Mouse (Mus musculus): ENCODE data around the gene Bcas1. TPM values are rescaled to one million over a fixed set of nuclear protein-coding genes. Genes with fewer than 3 reads are reported as not detected.
A peak's percentile ranks its signal among the peaks of the same experiment; 100 is the strongest.

Gene Bcas1
- polyA plus RNA-seq, 1 experiment from 2014 or later, result 1.8 TPM

GRCm38 (mm10) chr2:170365271-170365670, 62.4 kb downstream of the Bcas1 start:
- no peaks in the 10 kb centered on the region for H3K27me3 ChIP-seq (ENCODE audit: low read depth, poor library complexity, severe bottlenecking)
- H3K4me3 ChIP-seq, result no peak overlapping the region
- 76% methylated on average over 3 of the region's 3 CpGs for WGBS
- no peak for DNase-seq (ENCODE audit: low spot score)
- no peaks in the 10 kb centered on the region for H3K36me3 ChIP-seq
- no peaks in the 10 kb centered on the region for H3K4me1 ChIP-seq
- no peak overlapping the region for H3K27ac ChIP-seq (replicated peaks)
- H3K9me3 ChIP-seq (replicated peaks), result no peaks in the 10 kb centered on the region

GRCm38 (mm10) chr2:170356667-170357374, 70.8 kb downstream of the Bcas1 start:
- H3K9me3 ChIP-seq (replicated peaks), result no peaks in the 10 kb centered on the region
- no peaks in the 10 kb centered on the region for H3K27me3 ChIP-seq (ENCODE audit: low read depth, poor library complexity, severe bottlenecking)
- WGBS, result 61% methylated on average over 16 of the region's 16 CpGs
- no peak for DNase-seq (ENCODE audit: low spot score)
- H3K36me3 ChIP-seq, result no peaks in the 10 kb centered on the region
- no peak overlapping the region for H3K27ac ChIP-seq (replicated peaks)
- no peak overlapping the region for H3K4me3 ChIP-seq
- H3K4me1 ChIP-seq, result peaks cover under 1% of the 10 kb centered on the region; the same call in 1 of the 2 replicates

GRCm38 (mm10) chr2:170354963-170355367, 72.7 kb downstream of the Bcas1 start:
- H3K4me3 ChIP-seq, result peak overlapping the region; percentile 22; the same call in 1 of the 2 replicates

GRCm38 (mm10) chr2:170352273-170352672, 75.4 kb downstream of the Bcas1 start:
- Histone ChIP-seq H3K36me3 (no peaks in the 10 kb centered on the region), H3K4me1 (peaks cover 12% of the 10 kb centered on the region; the same call in 1 of the 2 replicates)
- 85% methylated on average over 4 of the region's 4 CpGs for WGBS

More at GRCm38 (mm10) chr2:170354963-170355367, 72.7 kb downstream of the Bcas1 start:
- Histone ChIP-seq H3K9me3 (replicated peaks) (no peaks in the 10 kb centered on the region), H3K27ac (replicated peaks) (peak overlapping the region; percentile 46; the same call in 1 of the 2 replicates), H3K27me3 (ENCODE audit: low read depth, poor library complexity, severe bottlenecking) (no peaks in the 10 kb centered on the region), H3K4me1 (peaks cover 9% of the 10 kb centered on the region; the same call in 1 of the 2 replicates), H3K36me3 (no peaks in the 10 kb centered on the region)
- 19% methylated on average over 10 of the region's 10 CpGs for WGBS
- DNase-seq (ENCODE audit: low spot score), result peak; percentile 74

GRCm38 (mm10) chr2:170351847-170352246, 75.8 kb downstream of the Bcas1 start:
- WGBS, result 88% methylated on average over 6 of the region's 6 CpGs

More at GRCm38 (mm10) chr2:170352273-170352672, 75.4 kb downstream of the Bcas1 start:
- Histone ChIP-seq H3K27me3 (ENCODE audit: low read depth, poor library complexity, severe bottlenecking) (no peaks in the 10 kb centered on the region), H3K9me3 (replicated peaks) (no peaks in the 10 kb centered on the region), H3K4me3 (no peak overlapping the region), H3K27ac (replicated peaks) (no peak overlapping the region)
- DNase-seq (ENCODE audit: low spot score), result no peak

GRCm38 (mm10) chr2:170349784-170350183, 77.9 kb downstream of the Bcas1 start:
- H3K4me3 ChIP-seq, result no peak overlapping the region
- no peak for DNase-seq (ENCODE audit: low spot score)
- H3K27me3 ChIP-seq (ENCODE audit: low read depth, poor library complexity, severe bottlenecking), result no peaks in the 10 kb centered on the region; the same call in 1 of the 2 replicates
- no peaks in the 10 kb centered on the region for H3K36me3 ChIP-seq
- H3K9me3 ChIP-seq (replicated peaks), result no peaks in the 10 kb centered on the region
- WGBS, result 86% methylated on average over 5 of the region's 5 CpGs
- H3K27ac ChIP-seq (replicated peaks), result no peak overlapping the region
- peaks cover 32% of the 10 kb centered on the region for H3K4me1 ChIP-seq

More at GRCm38 (mm10) chr2:170351847-170352246, 75.8 kb downstream of the Bcas1 start:
- Histone ChIP-seq H3K4me1 (peaks cover 12% of the 10 kb centered on the region; the same call in 1 of the 2 replicates), H3K36me3 (no peaks in the 10 kb centered on the region), H3K27me3 (ENCODE audit: low read depth, poor library complexity, severe bottlenecking) (no peaks in the 10 kb centered on the region), H3K4me3 (no peak overlapping the region), H3K9me3 (replicated peaks) (no peaks in the 10 kb centered on the region), H3K27ac (replicated peaks) (no peak overlapping the region)
- DNase-seq (ENCODE audit: low spot score), result no peak

GRCm38 (mm10) chr2:170349096-170349495, 78.5 kb downstream of the Bcas1 start:
- no peaks in the 10 kb centered on the region for H3K36me3 ChIP-seq
- H3K27me3 ChIP-seq (ENCODE audit: low read depth, poor library complexity, severe bottlenecking), result no peaks in the 10 kb centered on the region; the same call in 1 of the 2 replicates
- no peak for DNase-seq (ENCODE audit: low spot score)
- H3K4me1 ChIP-seq, result peaks cover 39% of the 10 kb centered on the region
- H3K9me3 ChIP-seq (replicated peaks), result no peaks in the 10 kb centered on the region
- 90% methylated on average over 19 of the region's 19 CpGs for WGBS
- no peak overlapping the region for H3K4me3 ChIP-seq
- H3K27ac ChIP-seq (replicated peaks), result 0 out of 2 replicates have a peak overlapping the region, but pooled peaks have one; percentile 14

GRCm38 (mm10) chr2:170347131-170347765, 80.4 kb downstream of the Bcas1 start:
- H3K27ac ChIP-seq (replicated peaks), result no peak overlapping the region
- H3K27me3 ChIP-seq (ENCODE audit: low read depth, poor library complexity, severe bottlenecking), result no peaks in the 10 kb centered on the region; the same call in 1 of the 2 replicates
- H3K4me3 ChIP-seq, result no peak overlapping the region
- 55% methylated on average over 8 of the region's 8 CpGs for WGBS
- H3K4me1 ChIP-seq, result peaks cover 49% of the 10 kb centered on the region
- H3K36me3 ChIP-seq, result no peaks in the 10 kb centered on the region
- H3K9me3 ChIP-seq (replicated peaks), result no peaks in the 10 kb centered on the region
- DNase-seq (ENCODE audit: low spot score), result peak; percentile 68

GRCm38 (mm10) chr2:170345410-170345793, 82.2 kb downstream of the Bcas1 start:
- WGBS, result 4% methylated on average over 5 of the region's 5 CpGs
- DNase-seq (ENCODE audit: low spot score), result peak; percentile 55
- H3K27ac ChIP-seq (replicated peaks), result peak overlapping the region; percentile 83

GRCm38 (mm10) chr2:170344502-170345409, 82.9 kb downstream of the Bcas1 start:
- no peaks in the 10 kb centered on the region for H3K9me3 ChIP-seq (replicated peaks)
- DNase-seq (ENCODE audit: low spot score), result no peak
- H3K4me3 ChIP-seq, result peak overlapping the region; percentile 20
- no peaks in the 10 kb centered on the region; the same call in 1 of the 2 replicates for H3K27me3 ChIP-seq (ENCODE audit: low read depth, poor library complexity, severe bottlenecking)
- peak overlapping the region; percentile 83 for H3K27ac ChIP-seq (replicated peaks)
- no peaks in the 10 kb centered on the region for H3K36me3 ChIP-seq
- WGBS, result 23% methylated on average over 17 of the region's 18 CpGs
- peaks cover 45% of the 10 kb centered on the region for H3K4me1 ChIP-seq

More at GRCm38 (mm10) chr2:170345410-170345793, 82.2 kb downstream of the Bcas1 start:
- no peaks in the 10 kb centered on the region for H3K36me3 ChIP-seq
- H3K9me3 ChIP-seq (replicated peaks), result no peaks in the 10 kb centered on the region
- H3K27me3 ChIP-seq (ENCODE audit: low read depth, poor library complexity, severe bottlenecking), result no peaks in the 10 kb centered on the region; the same call in 1 of the 2 replicates
- H3K4me3 ChIP-seq, result peak overlapping the region; percentile 12; the same call in 1 of the 2 replicates
- peaks cover 45% of the 10 kb centered on the region for H3K4me1 ChIP-seq

- Histone ChIP-seq H3K36me3 (no peaks in the 10 kb centered on the region), H3K27me3 (ENCODE audit: low read depth, poor library complexity, severe bottlenecking) (no peaks in the 10 kb centered on the region; the same call in 1 of the 2 replicates), H3K9me3 (replicated peaks) (no peaks in the 10 kb centered on the region), H3K27ac (replicated peaks) (peak overlapping the region; percentile 83), H3K4me3 (peak overlapping the region; percentile 20; the same call in 1 of the 2 replicates), H3K4me1 (peaks cover 46% of the 10 kb centered on the region)
- WGBS, result 57% methylated on average over 10 of the region's 10 CpGs
- no peak for DNase-seq (ENCODE audit: low spot score)
Observed at GRCm38 (mm10) chr2:170343819-170344317, 83.8 kb downstream of the Bcas1 start.
